Mouse (Mus musculus): Measurements from ENCODE around the gene Yap1. TPM values are rescaled to one million over a fixed set of nuclear protein-coding genes. Genes with fewer than 3 reads are reported as not detected.

Gene Yap1
- polyA plus RNA-seq, 1 experiment from 2014 or later, result 29.3 TPM

DNA sequence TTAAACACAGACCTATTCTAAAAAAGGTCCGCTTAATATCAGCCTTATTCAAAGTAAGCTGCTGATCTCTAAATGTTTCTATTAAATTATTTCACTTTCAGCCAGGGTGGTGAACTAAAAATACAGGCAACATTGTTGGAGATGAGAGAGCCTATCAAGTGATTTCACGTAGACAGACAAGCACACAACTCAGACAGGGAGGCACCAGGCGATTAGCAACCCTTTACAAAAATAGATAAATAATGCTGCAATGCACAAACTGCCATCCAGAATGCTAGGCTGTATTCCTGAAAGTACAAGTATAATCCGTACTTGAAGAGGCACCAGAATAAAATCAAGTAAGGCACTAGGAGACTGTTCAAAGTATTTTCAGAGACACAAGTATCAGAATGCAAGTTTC lies 20.1 kb downstream of the Yap1 start:
- no peak for ATAC-seq (replicated peaks; ENCODE audit: low FRiP score, low TSS enrichment, low read depth)
- H3K4me3 ChIP-seq (ENCODE audit: low read depth, low read length), result no peak overlapping the region
- H3K36me3 ChIP-seq (ENCODE audit: control insufficient read depth, insufficient read depth, low read length), result peaks cover 41% of the 10 kb centered on the region
- H3K4me2 ChIP-seq (ENCODE audit: low read length), result no peak overlapping the region
- H3K27me3 ChIP-seq (replicated peaks; ENCODE audit: control insufficient read depth, insufficient read depth, low read length), result no peaks in the 10 kb centered on the region
- no peak overlapping the region for H3K27ac ChIP-seq (ENCODE audit: low read depth)
- peaks cover 9% of the 10 kb centered on the region; the same call in 1 of the 2 replicates for H3K4me1 ChIP-seq (replicated peaks; ENCODE audit: control insufficient read depth, insufficient read depth, low read length)
- no peak overlapping the region for H3K9ac ChIP-seq (ENCODE audit: low read length)
- no peak for DNase-seq (ENCODE audit: low spot score)
- H3K9me3 ChIP-seq (ENCODE audit: control insufficient read depth, low read length), result no peaks in the 10 kb centered on the region
- 64% methylated on average over 4 of the region's 4 CpGs for WGBS

DNA sequence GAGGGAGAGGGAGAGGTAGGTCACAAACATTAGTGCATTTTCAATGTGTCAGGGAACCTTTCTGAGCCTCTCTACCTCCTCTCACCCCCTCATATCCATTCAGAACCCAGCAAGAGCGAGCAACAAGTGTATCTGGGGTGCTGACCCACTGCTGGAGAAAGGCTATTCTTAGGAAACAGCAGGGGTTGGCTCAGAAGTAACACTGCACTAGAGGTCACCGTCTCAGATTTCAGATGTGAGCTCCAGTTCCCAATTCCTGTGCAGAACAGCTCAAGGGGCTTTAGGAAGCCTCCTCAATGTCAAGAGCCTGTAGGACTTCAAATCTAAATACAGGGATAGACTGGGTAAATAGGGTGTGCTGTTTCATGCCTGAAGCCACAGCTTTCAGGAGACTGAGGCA lies 20.7 kb downstream of the Yap1 start:
- WGBS, result 54% methylated on average over 2 of the region's 2 CpGs
- H3K4me1 ChIP-seq (replicated peaks; ENCODE audit: control insufficient read depth, insufficient read depth, low read length), result peaks cover 9% of the 10 kb centered on the region; the same call in 1 of the 2 replicates
- no peaks in the 10 kb centered on the region for H3K9me3 ChIP-seq (ENCODE audit: control insufficient read depth, low read length)
- no peak overlapping the region for H3K27ac ChIP-seq (ENCODE audit: low read depth)
- no peak overlapping the region for H3K4me2 ChIP-seq (ENCODE audit: low read length)
- DNase-seq (ENCODE audit: low spot score) (no peak), ATAC-seq (replicated peaks; ENCODE audit: low FRiP score, low TSS enrichment, low read depth) (no peak)
- no peaks in the 10 kb centered on the region for H3K27me3 ChIP-seq (replicated peaks; ENCODE audit: control insufficient read depth, insufficient read depth, low read length)
- no peak overlapping the region for H3K4me3 ChIP-seq (ENCODE audit: low read depth, low read length)
- H3K9ac ChIP-seq (ENCODE audit: low read length), result no peak overlapping the region
- H3K36me3 ChIP-seq (ENCODE audit: control insufficient read depth, insufficient read depth, low read length), result peaks cover 46% of the 10 kb centered on the region

DNA sequence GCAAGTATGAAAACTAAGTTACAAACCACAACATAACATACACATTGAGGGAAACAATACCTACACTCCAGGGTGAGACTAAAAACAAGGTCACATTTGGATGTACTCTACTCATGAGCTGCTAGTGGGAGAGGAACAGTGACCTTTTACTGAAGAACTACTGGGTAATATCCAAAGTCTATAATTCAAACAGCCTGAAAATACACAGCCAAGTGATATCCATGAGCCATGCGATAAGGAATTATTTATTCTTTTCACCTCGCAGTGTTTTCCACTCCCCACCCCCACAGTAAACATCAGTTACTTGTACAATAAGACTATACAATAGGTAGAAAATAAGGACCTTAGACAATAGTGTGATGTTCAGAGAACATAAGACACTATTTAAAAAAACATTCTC lies 24.2 kb downstream of the Yap1 start:
- Histone ChIP-seq H3K9ac (ENCODE audit: low read length) (no peak overlapping the region), H3K36me3 (ENCODE audit: control insufficient read depth, insufficient read depth, low read length) (peaks cover 42% of the 10 kb centered on the region), H3K4me3 (ENCODE audit: low read depth, low read length) (no peak overlapping the region), H3K4me2 (ENCODE audit: low read length) (no peak overlapping the region), H3K4me1 (replicated peaks; ENCODE audit: control insufficient read depth, insufficient read depth, low read length) (peaks cover 10% of the 10 kb centered on the region; the same call in 1 of the 2 replicates), H3K27me3 (replicated peaks; ENCODE audit: control insufficient read depth, insufficient read depth, low read length) (no peaks in the 10 kb centered on the region), H3K27ac (ENCODE audit: low read depth) (no peak overlapping the region), H3K9me3 (ENCODE audit: control insufficient read depth, low read length) (no peaks in the 10 kb centered on the region)
- no peak for DNase-seq (ENCODE audit: low spot score)
- ATAC-seq (replicated peaks; ENCODE audit: low FRiP score, low TSS enrichment, low read depth), result no peak
- WGBS, result 81% methylated on average over 2 of the region's 2 CpGs

DNA sequence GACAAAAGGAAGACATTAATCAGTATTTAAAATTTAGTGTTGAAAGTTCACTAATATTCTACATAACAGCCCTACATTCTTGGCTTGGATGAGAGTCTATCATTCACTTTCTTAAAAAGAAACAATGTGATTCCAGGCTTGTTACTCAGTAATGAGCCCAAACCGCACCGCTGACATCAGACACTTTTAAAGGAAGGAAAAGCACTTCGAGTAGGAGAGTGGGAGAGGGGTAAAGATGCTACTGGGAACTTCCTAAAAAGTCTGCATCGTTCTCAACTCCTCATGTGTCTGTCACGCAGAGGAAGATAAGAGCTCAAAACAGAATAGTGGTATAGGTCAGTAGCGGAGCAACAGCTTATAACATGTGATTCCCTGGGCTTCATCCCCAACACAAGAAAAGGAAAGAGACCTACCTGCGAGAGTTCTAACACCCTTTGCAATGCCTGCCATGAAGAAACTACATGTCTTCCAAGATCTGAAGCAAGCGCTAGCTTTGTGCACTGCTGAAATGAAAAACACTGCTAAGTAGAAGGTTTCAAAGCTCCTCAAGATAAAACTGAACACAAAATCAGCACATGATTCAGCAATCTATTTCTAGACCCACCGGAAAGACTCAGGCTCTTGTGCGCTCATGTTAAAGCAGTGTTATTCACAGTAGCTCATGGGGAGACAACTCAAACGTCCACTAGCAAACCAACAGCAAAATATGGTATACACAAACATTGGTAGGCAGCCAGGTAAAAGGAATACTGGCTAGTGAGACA lies 25.1 kb downstream of the Yap1 start:
- DNase-seq (ENCODE audit: low spot score) (no peak), ATAC-seq (replicated peaks; ENCODE audit: low FRiP score, low TSS enrichment, low read depth) (no peak)
- Histone ChIP-seq H3K9me3 (ENCODE audit: control insufficient read depth, low read length) (no peaks in the 10 kb centered on the region), H3K9ac (ENCODE audit: low read length) (no peak overlapping the region), H3K4me2 (ENCODE audit: low read length) (no peak overlapping the region), H3K27me3 (replicated peaks; ENCODE audit: control insufficient read depth, insufficient read depth, low read length) (no peaks in the 10 kb centered on the region), H3K36me3 (ENCODE audit: control insufficient read depth, insufficient read depth, low read length) (peaks cover 47% of the 10 kb centered on the region), H3K4me3 (ENCODE audit: low read depth, low read length) (no peak overlapping the region), H3K4me1 (replicated peaks; ENCODE audit: control insufficient read depth, insufficient read depth, low read length) (peaks cover 6% of the 10 kb centered on the region; the same call in 1 of the 2 replicates), H3K27ac (ENCODE audit: low read depth) (no peak overlapping the region)
- 85% methylated on average over 11 of the region's 11 CpGs for WGBS

DNA sequence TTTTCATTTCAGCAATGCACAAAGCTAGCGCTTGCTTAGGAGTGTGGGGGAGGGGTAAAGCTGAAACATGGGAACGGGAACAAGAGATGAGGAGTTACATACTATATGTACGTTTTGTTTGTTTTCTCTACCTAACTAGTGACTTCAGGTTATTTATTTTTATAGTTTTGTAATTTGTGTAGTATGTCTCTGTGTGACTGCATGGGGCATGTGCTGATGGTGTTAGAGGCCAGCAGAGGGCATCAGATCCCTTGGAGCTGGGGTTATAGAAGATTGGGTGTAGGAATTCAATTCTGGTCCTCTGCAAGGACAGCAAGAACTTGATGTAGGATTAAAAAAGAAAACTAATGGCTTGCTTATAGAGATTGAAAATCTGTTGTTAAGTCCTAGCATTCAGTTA lies 25.9 kb downstream of the Yap1 start:
- peaks cover 54% of the 10 kb centered on the region for H3K36me3 ChIP-seq (ENCODE audit: control insufficient read depth, insufficient read depth, low read length)

DNA sequence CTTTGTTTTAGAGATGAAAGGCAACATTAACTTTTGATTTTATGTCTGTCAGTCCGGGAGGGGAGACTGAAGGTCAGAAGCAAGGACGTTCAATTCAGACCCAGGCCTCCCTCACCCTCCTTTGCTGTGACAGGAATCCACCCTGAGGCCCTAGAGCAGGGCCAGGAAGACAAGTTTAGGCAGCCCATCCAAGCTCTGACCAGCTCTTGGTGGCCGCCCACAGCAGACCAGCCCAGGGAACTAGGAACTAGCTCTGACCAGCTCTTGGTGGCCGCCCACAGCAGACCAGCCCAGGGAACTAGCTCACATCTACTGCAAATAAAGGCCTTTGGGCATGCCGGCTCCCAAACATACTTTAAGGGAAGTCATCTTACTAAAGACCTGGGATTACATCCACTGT lies 26.8 kb downstream of the Yap1 start:
- Histone ChIP-seq H3K27me3 (replicated peaks; ENCODE audit: control insufficient read depth, insufficient read depth, low read length) (no peaks in the 10 kb centered on the region), H3K36me3 (ENCODE audit: control insufficient read depth, insufficient read depth, low read length) (peaks cover 64% of the 10 kb centered on the region), H3K9me3 (ENCODE audit: control insufficient read depth, low read length) (no peaks in the 10 kb centered on the region), H3K4me3 (ENCODE audit: low read depth, low read length) (no peak overlapping the region), H3K27ac (ENCODE audit: low read depth) (no peak overlapping the region), H3K4me1 (replicated peaks; ENCODE audit: control insufficient read depth, insufficient read depth, low read length) (peaks cover 6% of the 10 kb centered on the region; the same call in 1 of the 2 replicates), H3K9ac (ENCODE audit: low read length) (no peak overlapping the region), H3K4me2 (ENCODE audit: low read length) (no peak overlapping the region)
- WGBS, result 69% methylated on average over 5 of the region's 5 CpGs
- DNase-seq (ENCODE audit: low spot score), result no peak
- no peak for ATAC-seq (replicated peaks; ENCODE audit: low FRiP score, low TSS enrichment, low read depth)

More for the DNA sequence above, 25.9 kb downstream of the Yap1 start:
- no peak overlapping the region for H3K9ac ChIP-seq (ENCODE audit: low read length)
- no peaks in the 10 kb centered on the region for H3K27me3 ChIP-seq (replicated peaks; ENCODE audit: control insufficient read depth, insufficient read depth, low read length)
- DNase-seq (ENCODE audit: low spot score), result no peak
- H3K4me2 ChIP-seq (ENCODE audit: low read length), result no peak overlapping the region
- H3K4me1 ChIP-seq (replicated peaks; ENCODE audit: control insufficient read depth, insufficient read depth, low read length), result peaks cover 6% of the 10 kb centered on the region; the same call in 1 of the 2 replicates
- H3K9me3 ChIP-seq (ENCODE audit: control insufficient read depth, low read length), result no peaks in the 10 kb centered on the region
- no peak overlapping the region for H3K27ac ChIP-seq (ENCODE audit: low read depth)
- WGBS, result 90% methylated on average over 3 of the region's 3 CpGs
- no peak for ATAC-seq (replicated peaks; ENCODE audit: low FRiP score, low TSS enrichment, low read depth)
- H3K4me3 ChIP-seq (ENCODE audit: low read depth, low read length), result no peak overlapping the region

DNA sequence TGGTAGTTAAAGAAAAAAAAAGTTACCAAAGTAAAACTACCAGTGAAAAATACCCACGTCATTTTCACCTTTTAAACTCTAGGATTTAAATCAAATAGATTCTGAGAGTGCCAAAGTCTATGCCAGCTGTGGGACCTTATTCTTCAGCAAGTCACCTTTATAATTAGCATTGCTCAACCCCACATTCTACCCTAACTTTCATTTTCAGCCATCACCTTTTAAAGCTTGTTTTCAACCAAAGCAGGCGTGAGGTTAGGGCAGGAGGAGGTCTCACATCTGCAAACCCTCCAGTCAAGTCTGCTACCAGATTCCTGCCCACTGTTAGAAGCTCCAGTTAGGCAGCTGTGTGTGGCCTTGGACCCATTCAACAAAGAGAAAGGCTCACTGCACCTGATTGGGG lies 32.4 kb downstream of the Yap1 start:
- Histone ChIP-seq H3K27ac (ENCODE audit: low read depth) (no peak overlapping the region), H3K27me3 (replicated peaks; ENCODE audit: control insufficient read depth, insufficient read depth, low read length) (no peaks in the 10 kb centered on the region), H3K36me3 (ENCODE audit: control insufficient read depth, insufficient read depth, low read length) (peaks cover 44% of the 10 kb centered on the region), H3K4me3 (ENCODE audit: low read depth, low read length) (no peak overlapping the region), H3K9me3 (ENCODE audit: control insufficient read depth, low read length) (no peaks in the 10 kb centered on the region), H3K9ac (ENCODE audit: low read length) (no peak overlapping the region), H3K4me2 (ENCODE audit: low read length) (no peak overlapping the region), H3K4me1 (replicated peaks; ENCODE audit: control insufficient read depth, insufficient read depth, low read length) (peaks cover 4% of the 10 kb centered on the region; the same call in 1 of the 2 replicates)
- 74% methylated on average over 2 of the region's 2 CpGs for WGBS
- ATAC-seq (replicated peaks; ENCODE audit: low FRiP score, low TSS enrichment, low read depth) (no peak), DNase-seq (ENCODE audit: low spot score) (no peak)

DNA sequence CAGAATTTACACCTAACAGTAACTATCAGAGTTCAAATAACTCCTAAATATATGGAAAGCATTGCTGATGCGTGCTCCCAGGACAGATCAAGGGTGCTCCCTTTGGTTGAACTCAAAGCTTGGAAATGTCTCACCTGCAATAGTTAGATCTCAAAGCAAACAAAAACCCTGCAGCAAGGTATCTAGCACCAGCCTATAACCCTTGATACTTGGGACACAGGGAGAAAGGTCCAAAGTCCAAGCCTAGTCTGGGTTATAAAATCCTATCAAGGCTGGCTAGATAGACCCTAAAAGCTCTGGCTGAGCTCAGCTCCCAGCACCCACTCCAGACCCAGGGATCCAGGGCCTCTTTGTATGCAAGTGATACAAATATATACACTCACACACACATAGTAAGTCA lies 36.4 kb downstream of the Yap1 start:
- Histone ChIP-seq H3K9ac (ENCODE audit: low read length) (no peak overlapping the region), H3K4me1 (replicated peaks; ENCODE audit: control insufficient read depth, insufficient read depth, low read length) (peaks cover 11% of the 10 kb centered on the region), H3K4me2 (ENCODE audit: low read length) (no peak overlapping the region), H3K27ac (ENCODE audit: low read depth) (peak overlapping the region; percentile 27; the same call in 1 of the 2 replicates), H3K36me3 (ENCODE audit: control insufficient read depth, insufficient read depth, low read length) (peaks cover 39% of the 10 kb centered on the region), H3K4me3 (ENCODE audit: low read depth, low read length) (no peak overlapping the region), H3K27me3 (replicated peaks; ENCODE audit: control insufficient read depth, insufficient read depth, low read length) (no peaks in the 10 kb centered on the region), H3K9me3 (ENCODE audit: control insufficient read depth, low read length) (no peaks in the 10 kb centered on the region)
- ATAC-seq (replicated peaks; ENCODE audit: low FRiP score, low TSS enrichment, low read depth) (peak; percentile 84), DNase-seq (ENCODE audit: low spot score) (no peak)
- WGBS, result 79% methylated on average over 1 of the region's 1 CpGs

DNA sequence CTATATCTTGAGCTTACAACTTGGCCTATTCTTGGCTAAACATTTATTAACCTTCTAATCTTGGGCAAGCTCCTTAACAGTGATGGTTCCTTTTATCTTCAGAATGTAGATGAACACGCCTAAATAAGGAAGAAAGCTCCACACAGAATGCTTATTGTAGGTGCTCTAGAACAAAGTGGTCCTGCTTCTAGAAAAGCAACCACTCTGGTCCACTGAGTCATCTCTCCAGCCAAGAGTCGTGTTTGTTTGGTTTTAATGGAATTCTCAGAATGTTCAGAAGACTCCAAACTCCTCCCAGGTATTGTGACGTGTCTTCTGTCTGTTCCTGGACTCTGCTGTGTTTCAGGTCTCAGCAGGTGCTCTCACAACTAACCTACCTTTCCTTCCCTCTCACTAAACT lies 38.8 kb downstream of the Yap1 start:
- Histone ChIP-seq H3K27ac (ENCODE audit: low read depth) (no peak overlapping the region; the same call in 1 of the 2 replicates), H3K36me3 (ENCODE audit: control insufficient read depth, insufficient read depth, low read length) (peaks cover 36% of the 10 kb centered on the region; the same call in 1 of the 2 replicates), H3K9me3 (ENCODE audit: control insufficient read depth, low read length) (no peaks in the 10 kb centered on the region), H3K4me1 (replicated peaks; ENCODE audit: control insufficient read depth, insufficient read depth, low read length) (peaks cover 31% of the 10 kb centered on the region), H3K27me3 (replicated peaks; ENCODE audit: control insufficient read depth, insufficient read depth, low read length) (no peaks in the 10 kb centered on the region), H3K4me3 (ENCODE audit: low read depth, low read length) (no peak overlapping the region), H3K4me2 (ENCODE audit: low read length) (no peak overlapping the region), H3K9ac (ENCODE audit: low read length) (no peak overlapping the region)
- WGBS, result 55% methylated on average over 3 of the region's 3 CpGs
- no peak for ATAC-seq (replicated peaks; ENCODE audit: low FRiP score, low TSS enrichment, low read depth)
- no peak for DNase-seq (ENCODE audit: low spot score)

Measured in intestine, embryonic 14.5 days (tissue).